Mouse (Mus musculus): ENCODE measurements around the gene Dlst. TPM values are rescaled to one million over a fixed set of nuclear protein-coding genes. Genes with fewer than 3 reads are reported as not detected.

The Dlst gene
- total RNA-seq, 2 experiments from 2014 or later = 364 to 483 TPM

GRCm38 (mm10) chr12:85177740-85178239 lies 67.2 kb downstream of the Dlst start, which contains the start of gene Pgf:
Pgf (minus strand) TSS chr12:85177790.
- no peak for DNase-seq (ENCODE audit: low spot score in 2 of 2)

- no peak for DNase-seq (ENCODE audit: low spot score in 2 of 2)
Measured at GRCm38 (mm10) chr12:85178294-85178693, 67.7 kb downstream of the Dlst start.

- no peak for DNase-seq (ENCODE audit: low spot score in 2 of 2)
Measured at GRCm38 (mm10) chr12:85181475-85182344, 71.1 kb downstream of the Dlst start.

- DNase-seq (ENCODE audit: low spot score in 2 of 2) = no peak
Measured at GRCm38 (mm10) chr12:85182345-85182643, 71.7 kb downstream of the Dlst start.

GRCm38 (mm10) chr12:85182898-85183297 lies 72.3 kb downstream of the Dlst start:
- no peak for DNase-seq (ENCODE audit: low spot score in 2 of 2)

GRCm38 (mm10) chr12:85184118-85184517 lies 73.5 kb downstream of the Dlst start:
- DNase-seq (ENCODE audit: low spot score in 2 of 2) = no peak

Other genes starting within 250 kb of the Dlst start
- gene Ltbp2, start 234.3 kb upstream of the Dlst start, total RNA-seq (2021) = 10 to 100 TPM in 1 of 2 experiments, 1 to 10 TPM in 1; 5.7 to 15.7 TPM
- gene Fcf1, start 139.9 kb upstream of the Dlst start, total RNA-seq (2021) = 10 to 100 TPM; 83.5 to 86.1 TPM
- gene Arel1, start 139.9 kb upstream of the Dlst start, total RNA-seq (2021) = 10 to 100 TPM; 32.0 to 33.0 TPM
- 10 to 100 TPM; 39.4 to 46.1 TPM for gene Ylpm1, start 114.5 kb upstream of the Dlst start, total RNA-seq (2021)
- 1 to 10 TPM; 2.5 to 4.1 TPM for gene Prox2, start 74 bp upstream of the Dlst start, total RNA-seq (2021)
- gene Rps6kl1, start 40.4 kb downstream of the Dlst start, total RNA-seq (2021) = 1 to 10 TPM in 1 of 2 experiments, under 1 TPM in 1; 0.80 to 1.3 TPM
- gene Pgf, start 67.0 kb downstream of the Dlst start, total RNA-seq (2021) = 1 to 10 TPM in 1 of 2 experiments, under 1 TPM in 1; 0.30 to 1.4 TPM
- gene Eif2b2, start 108.6 kb downstream of the Dlst start, total RNA-seq (2021) = 10 to 100 TPM; 61.9 to 77.9 TPM
- 1 to 10 TPM; 8.0 to 9.2 TPM for gene Mlh3, start 159.8 kb downstream of the Dlst start, total RNA-seq (2021)
- 10 to 100 TPM; 30.1 to 37.4 TPM for gene Acyp1, start 177.6 kb downstream of the Dlst start, total RNA-seq (2021)
- 1 to 10 TPM; 1.8 to 2.1 TPM for gene Zc2hc1c, start 177.8 kb downstream of the Dlst start, total RNA-seq (2021)
- gene Nek9, start 228.5 kb downstream of the Dlst start, total RNA-seq (2021) = 10 to 100 TPM; 90.7 to 95.5 TPM